In genomic region chr7:39654563-39655286, GRCm38 (mm10) we compare ENCODE assay signal across 9 mouse cellular contexts.
DNase-seq lines count a peak whose midpoint lies in the region; ATAC-seq and TF ChIP-seq lines count a peak whose summit lies in the region.
"Had no signal": no experiment of that assay in that cellular context is flagged by ENCODE, and none has a peak within 500 bp of the region (broad histone marks: within the 10 kb centered on the region; RNA-seq: fewer than 3 reads in every experiment).

No protein-coding gene starts in this region.

- peak overlapping the region; percentile 34; the same call in 1 of the 2 replicates for H3K4me2 ChIP-seq in heart, embryonic 16.5 days (ENCODE audit: low read depth, low read length)
- H3K4me2 ChIP-seq in hindbrain, embryonic 15.5 days: peak overlapping the region; percentile 44
- H3K4me2 ChIP-seq in midbrain, embryonic 16.5 days (ENCODE audit: low read length): peak overlapping the region; percentile 25

- peaks cover 3% of the 10 kb centered on the region for H3K4me1 ChIP-seq in heart, embryonic 16.5 days (ENCODE audit: control insufficient read depth, insufficient read depth, low read length)
- peaks cover 13% of the 10 kb centered on the region for H3K4me1 ChIP-seq in hindbrain, embryonic 15.5 days (replicated peaks)
- peaks cover 7% of the 10 kb centered on the region; the same call in 1 of the 2 replicates for H3K4me1 ChIP-seq in midbrain, embryonic 16.5 days (ENCODE audit: control insufficient read depth, insufficient read depth, low read length)

- no peak overlapping the region for H3K27ac ChIP-seq in heart, embryonic 16.5 days (ENCODE audit: low read length)
- H3K27ac ChIP-seq in hindbrain, embryonic 15.5 days (replicated peaks): no peak overlapping the region; the same call in 1 of the 2 replicates
- no peak overlapping the region for H3K27ac ChIP-seq in midbrain, embryonic 16.5 days (ENCODE audit: low read length)

- no peak overlapping the region for H3K9ac ChIP-seq in heart, embryonic 16.5 days (ENCODE audit: low read length)
- no peak overlapping the region for H3K9ac ChIP-seq in hindbrain, embryonic 15.5 days
- no peak overlapping the region for H3K9ac ChIP-seq in midbrain, embryonic 16.5 days (ENCODE audit: low read depth, low read length)

- no peaks in the 10 kb centered on the region for H3K36me3 ChIP-seq in heart, embryonic 16.5 days (ENCODE audit: control insufficient read depth, insufficient read depth)
- no peaks in the 10 kb centered on the region for H3K36me3 ChIP-seq in hindbrain, embryonic 15.5 days
- no peaks in the 10 kb centered on the region for H3K36me3 ChIP-seq in midbrain, embryonic 16.5 days (ENCODE audit: control insufficient read depth, insufficient read depth, low read length)
- H3K36me3 ChIP-seq: limb, embryonic 15.5 days had no signal

- 23% methylated on average over 4 of the region's 4 CpGs for WGBS in heart, embryonic 16.5 days
- whole genome bisulfite sequencing in hindbrain, embryonic 15.5 days: 12% methylated on average over 4 of the region's 4 CpGs
- 8% methylated on average over 4 of the region's 4 CpGs for WGBS in midbrain, embryonic 16.5 days

- no peak for DNase-seq in heart, postnatal 25 days (ENCODE audit: low spot score)
- peak; percentile 67 for DNase-seq in brain, embryonic 14.5 days (ENCODE audit: low read depth)
- DNase-seq in adrenal gland, adult 2 months: no peak
- no peak for DNase-seq in cerebellum, adult 9-10 months

- no peaks in the 10 kb centered on the region for H3K27me3 ChIP-seq in heart, embryonic 16.5 days (ENCODE audit: control insufficient read depth, insufficient read depth, low read length)
- H3K27me3 ChIP-seq in hindbrain, embryonic 15.5 days: no peaks in the 10 kb centered on the region
- H3K27me3 ChIP-seq in midbrain, embryonic 16.5 days (ENCODE audit: control insufficient read depth, insufficient read depth, low read depth, low read length): no peaks in the 10 kb centered on the region
- H3K27me3 ChIP-seq: limb, embryonic 15.5 days had no signal

- peak; percentile 23; the same call in 1 of the 2 replicates for ATAC-seq in heart, embryonic 16.5 days (replicated peaks; ENCODE audit: extremely low read depth, insufficient read depth, low FRiP score)
- peak; percentile 79 for ATAC-seq in hindbrain, embryonic 15.5 days (ENCODE audit: low FRiP score, low read depth)
- ATAC-seq in midbrain, embryonic 16.5 days: peak; percentile 83
- no peak for ATAC-seq in erythroid progenitor cell, adult 5-6 weeks (replicated peaks; ENCODE audit: low FRiP score, poor library complexity, severe bottlenecking)

- TF ChIP-seq POLR2A in brain, embryonic 14.5 days (IDR thresholded peaks at IDR 0.05; ENCODE audit: borderline replicate concordance, extremely low read depth, insufficient read depth, insufficient read length, poor library complexity, severe bottlenecking): no peak

- H3K4me3 ChIP-seq in heart, embryonic 16.5 days (ENCODE audit: low read length): peak overlapping the region; percentile 23
- H3K4me3 ChIP-seq in hindbrain, embryonic 15.5 days: no peak overlapping the region
- H3K4me3 ChIP-seq in midbrain, embryonic 16.5 days (ENCODE audit: low read depth, low read length): no peak overlapping the region

- H3K9me3 ChIP-seq in heart, embryonic 16.5 days (replicated peaks; ENCODE audit: control insufficient read depth, low read length): peaks cover 3% of the 10 kb centered on the region
- no peaks in the 10 kb centered on the region for H3K9me3 ChIP-seq in hindbrain, embryonic 15.5 days
- no peaks in the 10 kb centered on the region for H3K9me3 ChIP-seq in midbrain, embryonic 16.5 days (replicated peaks; ENCODE audit: control insufficient read depth, low read length, poor library complexity, severe bottlenecking)
- H3K9me3 ChIP-seq: limb, embryonic 15.5 days had no signal

- intact Hi-C loops in heart, postnatal 25 days (cut with DNase I): no loop called here

- TF ChIP-seq CTCF in brain, embryonic 14.5 days (IDR thresholded peaks at IDR 0.05; ENCODE audit: borderline replicate concordance, extremely low read depth, insufficient read depth, insufficient read length): no peak
